Mouse (Mus musculus): ENCODE data around the gene Olfr772.
"Not testable (repeated sequence)": the region's sequence is repeated elsewhere in the genome, so short reads cannot be mapped to it uniquely, and the experiment has no call there.

Olfr772 gene

DNA sequence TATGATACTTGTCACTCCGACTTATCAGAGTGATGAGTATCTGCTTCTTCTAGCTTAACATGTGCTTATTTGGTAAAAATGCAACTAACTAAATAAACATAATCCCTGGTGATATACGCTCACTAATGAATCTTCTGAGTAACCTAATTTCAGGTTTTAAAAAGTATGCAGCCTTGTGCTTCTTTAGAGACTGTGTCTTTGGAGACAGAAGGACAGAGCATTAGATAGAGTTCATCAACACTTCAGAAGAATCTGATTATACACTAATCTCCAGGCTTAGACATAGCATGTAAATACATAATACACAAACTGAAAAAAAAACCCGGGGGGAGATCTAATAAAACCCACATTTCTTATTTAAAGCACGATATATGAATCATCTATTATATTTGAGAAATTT is at the start of gene Olfr772:
Olfr772 (minus strand) TSS at position 101 of the 400 bp plus-strand sequence.
- DNase-seq (ENCODE audit: extremely low spot score), result not testable (repeated sequence)

GRCm38 (mm10) chr10:129187319-129187718 is 9.6 kb upstream of the Olfr772 start, which contains the start of gene Olfr773:
Gene Olfr773 (minus strand): TSS chr10:129187419.
- not testable (repeated sequence) for DNase-seq (ENCODE audit: extremely low spot score)

DNA sequence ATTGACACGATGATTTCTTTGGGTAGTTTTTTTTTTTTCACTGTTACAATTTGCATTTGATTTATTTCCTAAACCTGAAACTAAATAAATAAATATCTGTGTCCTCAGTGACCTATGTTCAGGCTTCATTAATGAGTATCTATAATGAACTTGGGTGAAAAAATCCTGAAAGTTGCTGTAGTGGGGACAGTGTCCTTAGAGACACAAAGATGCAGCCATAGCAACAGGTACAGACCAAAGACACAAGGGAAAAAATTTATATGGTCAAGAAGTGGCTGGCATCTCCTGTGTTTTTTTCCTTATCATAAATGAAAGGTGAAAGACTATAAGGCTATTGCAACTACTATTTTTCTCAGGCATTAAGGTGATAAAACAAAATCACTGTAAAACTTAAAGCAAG is 13.1 kb downstream of the Olfr772 start, which contains the start of gene Olfr771:
Olfr771 (minus strand) TSS at position 101 of the 400 bp plus-strand sequence.
- no peak for DNase-seq (ENCODE audit: extremely low spot score)

- DNase-seq (ENCODE audit: extremely low spot score), result no peak
Measured at GRCm38 (mm10) chr10:129138898-129139297, 38.8 kb downstream of the Olfr772 start, which contains the start of gene Olfr770. Gene Olfr770 (minus strand): TSS chr10:129138998.

Measured in embryo, embryonic 9.5 days (tissue).